Mouse (Mus musculus) left cerebral cortex, adult 8-10 months (tissue): ENCODE measurements at regions not wholly inside any gene's neighbourhood (a gene's known extent, or its start where the extent isn't known, plus 50 kb on each side); places are given as distances from the start of the nearest gene placed in this dataset.

Experiments
- DNase-seq, 2 experiments: peaks; one replicate each; pipeline ENCODE4 v3.0.0; 2022; ENCODE audit warnings: low spot score in 2 of 2

GRCm38 (mm10) chr15:85674191-85674984 lies 60.4 kb upstream of the Ppara start:
- no peak for DNase-seq

- DNase-seq: no peak
Measured at GRCm38 (mm10) chr15:85675126-85675525, 59.7 kb upstream of the Ppara start.

GRCm38 (mm10) chr15:85675736-85676135 lies 59.0 kb upstream of the Ppara start:
- DNase-seq: no peak

GRCm38 (mm10) chr15:85676156-85676555 lies 58.6 kb upstream of the Ppara start:
- DNase-seq: no peak

GRCm38 (mm10) chr15:85676871-85677270 lies 57.9 kb upstream of the Ppara start:
- no peak for DNase-seq

- DNase-seq: no peak
Measured at GRCm38 (mm10) chr15:85677381-85677780, 57.4 kb upstream of the Ppara start.

GRCm38 (mm10) chr15:85677855-85678254 lies 56.9 kb upstream of the Ppara start:
- peak in 1 of 2 experiments; percentile 81 for DNase-seq

- DNase-seq: no peak
Measured at GRCm38 (mm10) chr15:85678351-85678895, 56.4 kb upstream of the Ppara start.

GRCm38 (mm10) chr15:85678981-85679708 lies 55.6 kb upstream of the Ppara start:
- peak in 1 of 2 experiments; percentile 77 for DNase-seq

- DNase-seq: no peak
Measured at GRCm38 (mm10) chr15:85679864-85680428, 54.8 kb upstream of the Ppara start.

GRCm38 (mm10) chr15:85680460-85681224 lies 54.1 kb upstream of the Ppara start:
- DNase-seq: no peak

- DNase-seq: no peak
Measured at GRCm38 (mm10) chr15:85682116-85682515, 52.7 kb upstream of the Ppara start.

GRCm38 (mm10) chr15:85682780-85683179 lies 52.0 kb upstream of the Ppara start:
- DNase-seq: no peak

- no peak for DNase-seq
Measured at GRCm38 (mm10) chr15:85683271-85683670, 51.5 kb upstream of the Ppara start.

GRCm38 (mm10) chr15:85683716-85684115 lies 51.1 kb upstream of the Ppara start:
- no peak for DNase-seq

- DNase-seq: no peak
Measured at GRCm38 (mm10) chr15:85684164-85684708, 50.5 kb upstream of the Ppara start.

GRCm38 (mm10) chr15:85684875-85685274 lies 49.9 kb upstream of the Ppara start:
- no peak for DNase-seq
